Mouse (Mus musculus) A20 (cell line): Measurements from ENCODE around the gene Trim63.
"Not testable (repeated sequence)": the region's sequence is repeated elsewhere in the genome, so short reads cannot be mapped to it uniquely, and the experiment has no call there.

Experiments used
- DNase-seq: peaks from one replicate; pipeline ENCODE4 v3.0.0-alpha.2; 2011; ENCODE audit warnings: low read depth, low spot score

Trim63 gene

DNA sequence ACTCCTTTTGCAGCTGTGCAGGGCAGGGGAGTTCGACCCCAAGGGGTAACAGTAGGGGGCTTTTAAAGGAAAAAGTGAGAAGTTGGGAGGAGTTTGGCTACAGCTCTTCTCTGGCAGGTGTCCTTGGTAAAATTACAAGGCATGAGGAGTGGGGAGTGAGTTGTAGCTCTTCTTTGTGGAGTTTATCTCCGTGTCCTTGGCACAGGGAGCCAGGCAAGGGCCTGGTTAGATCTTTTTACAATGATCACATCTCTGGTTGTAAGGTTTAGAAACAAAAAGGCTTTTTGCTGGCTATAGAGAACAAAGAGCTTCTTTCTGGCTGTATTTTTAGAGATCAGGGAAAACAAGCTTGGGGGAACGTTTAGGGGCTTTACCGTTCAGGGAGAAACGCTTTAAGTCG is 26.3 kb downstream of the Trim63 start:
- not testable (repeated sequence) for DNase-seq

DNA sequence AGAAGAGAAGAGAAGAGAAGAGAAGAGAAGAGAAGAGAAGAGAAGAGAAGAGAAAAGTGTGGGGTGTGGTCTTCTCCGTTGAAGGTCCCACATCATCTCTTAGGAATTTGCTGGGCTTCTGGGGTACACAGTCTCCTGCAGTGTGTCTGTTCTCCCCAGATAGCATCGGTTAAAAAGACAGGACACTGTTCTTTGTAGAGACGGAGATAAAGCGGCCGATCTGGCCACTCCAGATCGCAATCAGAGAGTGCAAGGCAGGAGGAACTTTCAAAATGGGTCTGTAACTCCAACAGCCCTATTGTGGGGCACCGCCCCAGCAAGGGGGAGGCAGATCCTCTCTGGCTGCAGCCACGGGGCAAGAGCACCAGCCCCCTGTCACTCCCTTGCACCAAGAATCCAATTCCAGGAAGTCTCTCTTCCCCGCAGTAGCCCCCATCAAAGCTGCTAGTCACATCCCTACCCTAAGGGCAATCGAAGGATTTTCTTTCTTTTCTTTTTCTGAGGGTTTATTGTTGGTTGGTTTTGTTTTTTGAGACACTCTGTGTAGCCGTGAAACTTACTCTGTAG is 27.4 kb downstream of the Trim63 start:
- DNase-seq = no peak

DNA sequence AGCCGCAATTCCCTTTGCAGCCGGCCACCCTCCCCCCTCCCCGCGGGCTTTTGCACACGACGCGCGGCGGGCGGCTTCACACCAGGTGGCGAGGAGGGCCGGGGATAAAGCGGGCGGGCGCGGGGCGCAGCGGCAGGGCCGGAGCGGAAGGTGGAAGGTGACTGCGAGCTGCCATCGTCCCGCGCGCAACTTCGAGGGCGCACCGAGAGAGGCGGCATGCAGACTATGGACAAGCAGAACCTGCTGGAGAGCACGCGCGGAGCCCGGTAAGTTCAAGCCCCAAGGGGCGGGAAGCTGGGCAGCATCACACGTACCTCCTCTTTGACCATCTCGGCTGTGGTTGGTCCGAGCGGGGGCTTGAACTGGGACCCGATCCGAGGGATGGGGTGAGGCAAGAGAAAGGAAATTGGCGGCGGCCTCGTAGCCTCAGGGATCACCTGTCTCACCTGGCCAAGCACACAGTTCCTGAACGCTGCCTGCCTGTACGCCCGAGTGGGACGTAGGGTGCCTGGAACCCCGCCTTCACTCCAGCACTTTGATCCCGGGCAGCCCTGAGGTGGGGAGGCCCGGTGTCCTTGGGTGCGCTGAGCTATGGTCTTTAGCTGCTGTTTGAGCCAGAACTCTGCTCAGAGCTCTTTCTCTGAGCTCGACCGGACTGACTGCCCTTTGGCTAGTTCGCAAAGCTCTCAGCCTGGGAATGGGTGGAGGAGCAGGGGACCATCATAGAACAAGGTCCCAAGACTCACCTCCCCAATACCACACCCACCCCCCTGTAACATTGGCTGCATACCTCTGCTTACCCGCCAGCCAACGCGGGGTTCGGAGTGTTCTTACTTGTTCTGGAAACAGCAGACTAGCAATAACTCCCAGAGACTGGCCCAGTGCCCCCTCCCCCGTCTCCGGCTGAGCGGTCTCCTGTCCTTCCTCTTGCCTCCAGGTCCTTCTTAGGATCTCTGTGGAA is 28.4 kb downstream of the Trim63 start, which contains the start of gene Slc30a2:
Gene Slc30a2, plus strand, starts transcription at position 111 of the 961 bp plus-strand sequence.
- no peak for DNase-seq

DNA sequence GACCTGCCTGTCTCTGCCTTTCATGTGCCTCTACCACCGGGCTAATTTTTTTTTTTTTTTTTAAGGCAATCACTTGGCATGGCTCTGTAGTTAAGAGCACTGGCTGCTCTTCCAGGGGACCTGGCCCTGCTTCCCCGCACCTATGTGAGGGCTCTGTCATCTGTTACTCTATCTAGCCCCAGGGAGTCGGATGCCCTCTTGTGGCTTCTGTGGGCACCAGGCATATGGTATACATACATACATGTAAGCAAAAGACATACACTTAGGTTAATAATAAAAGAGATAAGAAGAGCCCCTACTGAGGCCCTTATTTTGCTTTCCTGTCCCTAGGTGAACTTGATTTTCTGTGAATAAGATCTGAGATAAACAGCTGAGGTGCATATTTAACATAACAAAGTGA is 29.7 kb downstream of the Trim63 start:
- DNase-seq = peak; percentile 24

DNA sequence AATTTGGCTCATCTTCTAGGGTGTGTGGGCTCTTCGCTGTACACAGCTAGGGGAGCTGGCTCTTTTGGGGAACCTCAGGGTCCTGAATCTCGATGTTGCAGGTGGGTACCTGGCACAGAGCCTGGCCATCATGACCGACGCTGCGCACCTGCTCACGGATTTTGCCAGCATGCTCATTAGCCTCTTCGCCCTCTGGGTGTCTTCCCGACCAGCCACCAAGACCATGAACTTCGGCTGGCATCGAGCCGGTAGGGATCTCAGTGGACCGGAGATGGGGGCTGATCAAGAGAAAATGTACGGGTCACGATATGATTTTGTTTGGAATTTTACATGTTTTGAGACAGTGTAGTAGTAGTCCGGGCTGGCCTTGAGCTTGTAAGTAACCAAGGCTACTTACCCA is 30.9 kb downstream of the Trim63 start:
- no peak for DNase-seq

DNA sequence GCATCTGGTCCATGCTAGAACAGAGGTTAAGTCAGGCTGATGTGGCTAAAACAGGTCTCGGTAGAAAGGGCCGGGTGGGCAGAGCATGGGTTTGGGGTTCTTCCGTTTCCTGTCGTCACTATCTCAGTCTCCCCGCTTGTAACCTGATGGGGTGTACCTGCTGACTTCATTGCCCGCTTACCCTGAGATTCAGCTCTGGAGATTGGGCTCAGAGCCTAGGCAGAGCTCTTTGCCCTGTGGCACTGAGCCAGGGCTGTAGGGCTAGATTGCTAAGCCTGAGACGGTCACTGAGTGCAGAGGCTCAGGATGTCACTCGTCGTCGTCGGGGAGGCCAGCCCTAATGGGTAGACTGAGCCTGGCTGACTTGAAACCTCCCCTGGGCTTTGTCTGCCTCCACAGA is 33.2 kb downstream of the Trim63 start:
- DNase-seq = no peak

DNA sequence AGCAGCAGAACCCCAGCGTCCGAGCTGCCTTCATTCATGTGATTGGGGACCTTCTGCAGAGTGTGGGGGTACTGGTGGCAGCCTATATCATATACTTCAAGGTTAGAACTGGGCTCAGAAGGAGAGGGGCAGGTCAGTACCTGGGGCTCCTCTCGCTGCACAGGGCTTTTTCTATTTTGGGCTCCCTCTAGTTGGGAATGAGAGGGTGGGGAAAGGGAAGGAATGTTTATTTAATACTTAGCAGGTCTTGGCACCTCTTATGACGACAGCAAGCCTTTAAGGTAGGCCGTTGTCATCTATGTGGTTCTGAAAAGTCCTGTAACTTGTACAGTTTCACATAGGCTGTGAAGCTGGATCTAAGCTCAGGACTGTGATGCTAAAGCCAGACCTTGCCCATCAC is 33.6 kb downstream of the Trim63 start:
- no peak for DNase-seq

DNA sequence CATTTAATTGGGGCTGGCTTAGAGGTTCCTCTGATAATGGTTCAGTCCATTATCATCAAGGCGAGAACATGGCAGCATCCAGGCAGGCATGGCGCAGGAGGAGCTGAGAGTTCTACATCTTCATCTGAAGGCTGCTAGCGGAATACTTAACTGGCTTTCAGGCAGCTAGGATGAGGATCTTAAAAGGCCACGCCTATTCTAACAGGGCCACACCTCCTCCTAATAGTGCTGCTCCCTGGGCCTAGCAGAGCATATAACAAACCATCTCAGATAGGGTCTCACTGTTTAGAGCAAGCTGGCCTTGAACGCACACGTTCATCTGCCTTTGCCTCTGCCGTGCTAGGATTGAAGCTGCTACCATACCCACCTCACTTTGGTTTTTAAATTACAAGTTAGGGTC is 34.9 kb downstream of the Trim63 start:
- DNase-seq = no peak

DNA sequence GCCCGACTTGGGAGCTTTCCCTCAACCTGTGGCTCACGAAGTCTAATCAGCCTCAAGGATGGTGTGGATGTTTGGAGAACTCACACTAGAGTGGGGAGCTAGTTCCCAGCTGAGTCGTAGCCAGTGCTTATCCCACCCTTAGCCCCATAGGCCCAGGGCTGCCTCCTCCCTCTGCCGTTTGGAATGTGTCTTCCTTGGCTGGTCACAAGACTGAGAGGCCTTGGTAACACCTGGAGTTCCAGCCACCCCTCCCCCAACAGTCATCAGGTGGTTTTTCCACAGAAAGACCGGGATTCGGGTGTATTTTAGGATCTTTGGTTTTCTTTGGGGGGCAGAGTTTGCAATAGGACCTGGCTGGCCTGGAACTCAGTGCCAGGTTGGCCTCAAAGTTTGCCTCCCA is 35.7 kb downstream of the Trim63 start:
- DNase-seq = no peak

DNA sequence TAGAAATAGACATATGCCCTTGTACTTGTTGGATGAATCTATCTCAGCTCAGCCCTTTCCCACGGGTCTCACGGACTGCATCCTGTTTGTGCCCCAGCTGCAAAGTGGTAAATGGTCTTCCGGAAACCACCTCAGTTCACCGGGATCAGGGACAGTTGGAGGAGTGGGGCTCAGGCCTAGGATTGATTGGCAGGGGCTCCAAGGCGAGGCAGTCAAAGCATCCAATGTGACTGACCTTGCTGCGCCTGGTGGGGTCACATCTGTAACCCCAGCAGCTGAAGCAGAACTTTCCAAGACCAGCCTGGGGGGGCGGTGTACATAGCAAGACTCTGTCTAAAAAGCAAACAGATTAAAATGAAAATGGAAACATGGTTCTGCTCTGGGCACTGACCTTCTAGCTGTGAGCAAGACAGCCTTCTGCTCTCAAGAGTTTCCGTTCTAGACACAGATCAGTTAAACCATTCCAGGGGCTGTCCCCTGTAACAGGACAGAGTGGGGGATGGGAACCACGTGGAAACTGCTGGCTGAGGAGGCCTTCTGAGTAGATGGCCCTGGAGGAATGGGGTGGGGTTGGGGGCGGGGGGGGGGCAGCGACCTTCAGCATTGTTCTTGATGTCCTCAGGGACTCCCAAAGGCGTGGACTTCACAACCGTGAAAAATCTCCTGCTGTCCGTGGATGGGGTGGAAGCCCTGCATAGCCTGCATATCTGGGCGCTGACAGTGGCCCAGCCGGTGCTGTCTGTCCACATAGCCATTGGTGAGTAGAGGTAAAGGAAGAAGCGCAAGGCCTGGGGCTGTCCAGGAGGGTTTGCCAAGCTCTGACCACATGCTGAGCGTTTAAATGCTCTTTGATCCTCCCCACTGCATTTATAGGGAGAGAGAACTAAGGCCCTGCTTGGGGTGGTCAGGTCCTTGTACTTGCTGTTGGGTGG is 36.7 kb downstream of the Trim63 start:
- no peak for DNase-seq

DNA sequence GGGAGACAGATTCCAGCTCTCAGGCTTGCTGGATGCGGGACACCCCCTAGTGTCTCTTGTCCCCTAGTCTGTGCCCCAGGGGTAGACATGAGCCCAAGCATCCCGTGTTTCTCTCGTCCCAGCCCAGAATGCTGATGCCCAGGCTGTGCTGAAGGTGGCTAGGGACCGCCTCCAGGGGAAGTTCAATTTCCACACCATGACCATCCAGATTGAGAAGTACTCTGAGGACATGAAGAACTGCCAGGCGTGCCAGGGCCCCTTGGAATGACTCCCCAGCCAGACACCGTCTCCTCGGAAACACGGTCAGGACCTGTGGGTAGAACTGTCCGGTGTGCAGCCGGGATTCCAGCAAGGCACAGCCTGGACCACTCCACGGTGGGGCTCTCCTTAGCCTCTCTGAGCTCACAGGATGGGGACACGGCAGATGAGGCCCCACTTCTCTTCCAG is 37.4 kb downstream of the Trim63 start:
- no peak for DNase-seq

DNA sequence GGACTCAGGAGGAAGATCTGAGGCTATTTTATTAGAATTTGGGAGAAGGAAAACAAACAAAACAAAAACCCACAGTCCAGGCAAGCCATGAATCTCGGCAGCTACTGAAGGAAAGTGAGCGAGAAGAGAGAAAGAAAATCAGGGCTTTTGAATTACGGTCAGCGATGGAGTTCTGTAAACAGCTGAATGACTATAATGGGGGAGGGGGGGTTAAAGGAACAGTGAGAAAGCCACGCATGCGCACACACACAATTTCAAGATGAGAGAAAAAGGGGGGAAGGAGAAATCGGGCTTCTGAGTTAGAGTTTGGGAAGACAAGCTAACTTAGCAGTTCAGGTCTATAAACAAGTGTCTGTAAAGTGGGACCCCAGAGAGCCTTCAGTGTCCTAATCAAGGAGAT is 38.0 kb downstream of the Trim63 start:
- DNase-seq = no peak

DNA sequence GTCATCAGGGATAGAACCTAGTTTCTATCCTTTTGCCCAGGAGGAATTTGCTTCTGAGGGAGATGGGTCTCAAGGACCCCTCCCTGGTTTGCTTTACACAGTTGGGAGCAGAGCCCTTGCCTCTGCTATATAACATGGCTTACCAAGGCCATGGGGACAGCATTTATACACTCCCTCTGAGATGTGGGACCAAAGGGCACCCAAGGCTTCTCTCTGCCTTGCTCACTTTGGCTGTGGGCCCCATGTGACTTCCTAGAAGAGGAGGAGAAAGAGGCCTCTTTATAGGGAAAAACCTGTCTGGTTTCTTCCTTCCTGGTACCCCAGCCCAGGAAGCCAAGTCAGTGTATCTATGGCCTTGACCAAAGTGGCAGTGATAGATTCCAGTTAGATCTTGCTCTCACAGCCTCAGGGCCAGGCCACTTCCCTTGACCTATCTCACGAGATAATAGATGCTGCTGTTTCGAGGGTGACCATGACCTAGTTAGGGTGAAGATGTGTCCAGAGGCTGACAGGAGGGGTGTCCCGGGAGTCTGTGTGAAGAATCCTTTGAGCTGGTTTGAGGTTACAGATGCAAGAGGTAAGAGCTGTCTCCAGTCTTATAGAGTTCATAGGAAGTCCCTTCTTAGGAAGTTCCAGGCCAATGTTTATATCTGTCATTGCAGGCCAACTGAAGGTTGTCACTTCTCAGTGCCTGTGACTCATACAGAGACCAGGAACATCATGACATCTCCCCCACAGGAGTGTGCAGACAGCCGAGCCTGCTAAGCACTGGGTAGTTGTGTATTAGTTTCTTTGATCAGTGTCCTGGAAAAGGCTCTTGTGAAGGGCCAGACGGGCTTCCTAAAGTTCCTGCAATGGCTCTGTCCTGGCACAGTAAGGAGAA is 38.8 kb downstream of the Trim63 start:
- DNase-seq = no peak

DNA sequence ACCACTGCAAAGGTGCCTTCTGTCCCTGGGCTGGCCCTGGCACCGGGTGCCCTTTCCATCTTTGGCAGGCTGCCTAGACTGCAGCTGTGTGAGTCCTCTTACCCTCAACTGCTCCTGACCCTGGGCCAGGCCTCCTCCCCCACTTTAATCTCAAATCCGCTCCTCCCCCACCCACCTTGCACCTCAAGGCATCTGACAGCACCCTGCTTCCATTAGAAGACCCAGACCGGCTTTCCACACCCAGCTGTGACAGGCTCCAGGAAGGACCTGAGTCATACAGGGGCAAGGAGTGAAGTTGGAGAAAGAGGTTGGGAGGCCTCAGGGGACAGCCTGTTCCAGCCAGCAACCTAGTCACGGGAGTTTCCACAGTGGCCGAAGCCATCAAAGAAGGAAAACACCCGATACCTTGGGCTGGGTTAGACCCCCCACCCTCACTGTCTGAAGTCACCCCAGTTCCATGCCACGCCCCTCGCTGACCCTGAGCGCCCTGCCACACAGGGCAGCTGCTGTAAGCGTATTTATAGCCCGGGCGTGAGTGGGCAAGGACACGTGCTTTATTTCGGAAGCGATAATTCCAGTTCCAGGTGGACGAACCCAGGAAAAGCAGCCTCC is 41.0 kb downstream of the Trim63 start:
- DNase-seq = no peak

DNA sequence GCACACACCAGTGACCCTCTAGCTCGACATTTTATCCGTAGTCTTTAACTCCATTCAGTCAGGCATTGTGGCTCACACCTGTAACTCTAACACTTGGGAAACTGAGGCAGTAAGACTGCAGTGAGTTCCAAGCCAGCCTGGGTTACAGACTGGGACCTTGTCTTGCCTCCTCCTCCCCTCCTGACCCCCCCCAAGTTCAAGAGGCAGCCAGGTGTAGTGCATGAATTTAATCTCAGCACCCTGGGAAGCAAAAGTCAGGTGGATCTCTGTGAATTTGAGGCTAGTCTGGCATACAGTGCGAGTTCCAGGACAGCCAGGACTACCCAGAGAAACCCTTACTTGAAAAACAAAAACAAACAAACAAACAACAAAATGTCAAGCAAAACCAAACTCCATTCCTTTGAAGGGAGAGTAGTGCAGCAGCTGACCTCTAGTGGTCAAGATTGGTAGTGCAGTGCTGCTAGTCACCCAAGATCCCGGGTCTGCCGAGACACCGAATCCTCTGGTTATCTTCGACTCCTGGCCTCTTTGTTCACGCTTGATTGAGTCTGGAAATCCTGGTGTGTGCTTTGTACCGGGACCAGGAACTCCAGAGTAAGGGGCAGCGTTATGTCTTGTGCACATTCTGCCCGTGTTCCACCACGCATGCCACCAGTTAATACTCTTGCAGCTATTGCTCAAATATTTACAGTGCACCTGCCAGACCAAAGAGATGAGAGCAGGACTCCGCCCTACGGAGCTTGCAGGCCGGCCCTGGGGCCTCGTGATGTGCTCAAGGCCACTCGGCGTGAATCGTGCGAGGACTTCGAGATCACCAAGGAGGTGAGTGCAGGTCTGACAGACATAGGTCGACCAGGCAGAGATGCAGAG is 41.9 kb downstream of the Trim63 start:
- DNase-seq = peak; percentile 56

DNA sequence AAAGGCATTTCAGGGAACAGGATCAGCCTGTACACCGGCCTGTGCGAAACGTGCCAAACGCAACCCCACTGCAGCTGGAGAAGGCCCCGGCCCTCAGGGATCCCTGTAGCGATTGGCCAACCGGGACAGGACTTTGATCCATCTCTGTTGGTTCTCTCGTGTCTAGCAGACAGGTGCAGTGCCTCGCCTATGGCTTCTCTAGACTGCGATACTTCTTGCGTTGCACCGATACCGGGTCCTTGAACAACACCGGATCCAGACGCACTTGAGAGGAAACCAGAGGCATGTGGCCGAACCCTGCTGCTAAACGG is 42.5 kb downstream of the Trim63 start:
- DNase-seq = no peak

DNA sequence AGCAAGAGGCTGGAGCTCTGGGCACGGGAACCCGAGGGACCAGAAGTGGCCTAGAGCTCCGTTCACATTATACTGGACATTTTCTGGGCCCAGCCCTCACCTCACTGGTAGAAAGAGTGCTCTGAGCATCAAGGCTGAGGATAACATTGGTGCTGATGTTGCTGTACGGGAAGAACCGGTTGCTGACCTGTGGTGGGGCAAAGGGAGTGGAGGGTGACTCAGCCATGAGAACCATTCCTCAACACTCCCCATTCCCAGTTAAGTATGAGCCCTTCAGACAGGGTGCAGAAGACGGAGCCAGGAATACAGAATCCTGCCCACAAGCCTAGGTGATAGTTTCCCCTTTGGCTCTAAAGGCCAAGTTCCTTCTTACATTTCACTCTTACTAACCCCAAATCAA is 44.7 kb downstream of the Trim63 start:
- no peak for DNase-seq

DNA sequence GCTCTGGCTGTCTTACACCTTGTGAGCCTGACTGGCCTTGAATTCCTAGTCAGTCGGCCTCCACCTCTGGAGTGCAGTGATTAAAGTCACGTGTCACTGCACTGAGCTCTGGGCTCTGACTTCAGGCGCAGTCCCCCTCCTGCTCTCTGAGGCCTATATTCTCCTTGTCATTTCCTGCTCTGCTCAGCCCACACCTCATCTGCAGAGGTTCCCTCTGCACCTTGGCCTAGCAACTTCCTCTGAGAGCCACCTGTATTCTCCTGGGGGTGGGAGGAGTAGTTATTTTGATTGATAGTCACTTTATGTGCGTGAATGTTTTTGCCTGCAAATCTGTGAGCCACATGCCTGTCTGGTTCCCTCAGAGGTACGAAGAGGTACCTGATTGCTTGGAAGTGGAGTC is 46.3 kb downstream of the Trim63 start:
- DNase-seq = peak; percentile 83

DNA sequence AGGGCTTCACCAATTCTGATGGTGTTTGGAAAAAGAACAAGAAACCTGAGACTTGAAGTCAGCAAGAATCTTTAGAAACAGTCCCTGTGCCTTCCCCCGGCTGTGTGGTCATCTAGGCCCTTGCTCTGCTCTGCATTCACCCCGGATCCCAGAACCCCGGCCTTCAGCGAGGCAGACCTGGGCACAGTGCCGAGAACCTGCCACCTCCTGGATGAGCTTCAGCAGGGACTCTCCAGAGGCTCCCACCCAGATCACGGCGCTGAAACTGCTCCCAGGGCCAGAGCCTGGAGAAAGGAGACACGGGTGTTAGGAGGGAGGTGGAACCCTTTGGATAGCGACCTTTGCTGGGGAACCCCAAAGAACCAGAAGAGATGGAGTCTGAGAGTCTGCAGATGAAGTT is 47.2 kb downstream of the Trim63 start:
- DNase-seq = no peak

DNA sequence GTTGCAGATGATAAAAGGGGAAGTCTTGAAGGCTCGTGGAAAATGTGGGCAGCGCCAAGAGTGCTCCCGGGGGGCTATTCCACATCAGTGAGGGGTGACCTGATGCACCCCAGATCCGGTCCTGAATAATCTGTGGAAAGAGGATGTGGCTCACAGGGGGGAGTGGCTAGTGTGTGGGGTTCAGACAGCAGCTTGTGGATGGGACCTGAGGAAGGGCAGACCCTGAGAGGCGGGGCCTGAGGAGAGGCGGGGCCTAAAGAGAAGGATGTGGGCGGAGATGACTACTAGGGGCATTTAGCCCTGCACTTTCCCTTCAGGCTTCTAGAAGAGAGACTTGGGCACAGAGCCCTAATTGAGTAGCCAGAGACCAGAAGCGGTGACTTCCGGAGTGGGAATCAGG is 47.7 kb downstream of the Trim63 start:
- peak; percentile 74 for DNase-seq
